Mouse (Mus musculus) stomach, embryonic 16.5 days (tissue): ENCODE measurements around the gene Prkag2. TPM values are rescaled to one million over a fixed set of nuclear protein-coding genes. Genes with fewer than 3 reads are reported as not detected.

Experiments used
- ATAC-seq: fragments of 200-750 bp; cut with Nextera tagmentation; 2 replicates; pipeline ENCODE4 v1.8.0; 2017; ENCODE audit warnings: moderate number of reproducible peaks, moderate TSS enrichment; ENCODE audit not compliant: insufficient read depth, low FRiP score
- H3K27ac ChIP-seq: fragments of 300-500 bp; sonication (generic); 2 replicates; pipeline ENCODE4 v1.5.1; 2014; ENCODE audit warnings: low read length
- H3K27me3 ChIP-seq: fragments of 300-500 bp; sonication (generic); 2 replicates; pipeline ENCODE4 v1.6.1; 2014; ENCODE audit warnings: low read length, control low read depth, mixed read lengths; ENCODE audit not compliant: control insufficient read depth, insufficient read depth
- H3K36me3 ChIP-seq: fragments of 300-500 bp; sonication (generic); 2 replicates; pipeline ENCODE4 v1.6.1; 2014; ENCODE audit warnings: low read length; ENCODE audit not compliant: control insufficient read depth, insufficient read depth
- H3K4me1 ChIP-seq: fragments of 300-500 bp; sonication (generic); 2 replicates; pipeline ENCODE4 v1.6.1; 2014; ENCODE audit warnings: low read length, control low read depth, mixed read lengths; ENCODE audit not compliant: control insufficient read depth, insufficient read depth
- H3K4me2 ChIP-seq: fragments of 300-500 bp; sonication (generic); 2 replicates; pipeline ENCODE4 v1.6.1; 2014; ENCODE audit warnings: low read depth, low read length, mixed read lengths
- H3K4me3 ChIP-seq: fragments of 300-500 bp; sonication (generic); replicated peaks from 2 replicates; pipeline ENCODE4 v1.5.1; 2014; ENCODE audit warnings: mild to moderate bottlenecking, low read length
- H3K9ac ChIP-seq: fragments of 300-500 bp; sonication (generic); 2 replicates; pipeline ENCODE4 v1.6.1; 2014; ENCODE audit warnings: low read length
- H3K9me3 ChIP-seq: fragments of 300-500 bp; sonication (generic); replicated peaks from 2 replicates; pipeline ENCODE4 v1.6.1; 2016; ENCODE audit warnings: low read length, control low read depth; ENCODE audit not compliant: control insufficient read depth
- WGBS: fragments of 180-500 bp; shearing (Covaris S2); extraction: QIAGEN DNeasy Blood & Tissue Kit; methylation state at CpG from one replicate; pipeline ENCODE4 v1.1.7; 2014; 5-methylcytosine and 5-hydroxymethylcytosine counted together
- polyA plus RNA-seq: library from polyadenylated mRNA; unstranded; fragments of >200 nt; fragmentation: Nextera tagmentation; extraction: Ambion mirVana; gene quantifications from 2 replicates; pipeline ENCODE4 v1.2.1, GENCODE M21; 2015

Gene Prkag2
- polyA plus RNA-seq, 1 experiment from 2014 or later = 42.5 TPM

GRCm38 (mm10) chr5:24919155-24919554, 181.3 kb downstream of the Prkag2 start:
- H3K4me1 ChIP-seq = no peaks in the 10 kb centered on the region
- H3K9me3 ChIP-seq = no peaks in the 10 kb centered on the region
- no peaks in the 10 kb centered on the region for H3K36me3 ChIP-seq
- 65% methylated on average over 1 of the region's 1 CpGs for WGBS
- no peak overlapping the region for H3K4me2 ChIP-seq
- no peak overlapping the region for H3K27ac ChIP-seq
- no peak overlapping the region for H3K4me3 ChIP-seq
- ATAC-seq = peak; percentile 77
- no peak overlapping the region for H3K9ac ChIP-seq
- no peaks in the 10 kb centered on the region for H3K27me3 ChIP-seq

- Histone ChIP-seq H3K4me3 (no peak overlapping the region), H3K9me3 (no peaks in the 10 kb centered on the region), H3K27me3 (no peaks in the 10 kb centered on the region), H3K27ac (no peak overlapping the region), H3K9ac (no peak overlapping the region), H3K4me1 (no peaks in the 10 kb centered on the region), H3K4me2 (no peak overlapping the region), H3K36me3 (no peaks in the 10 kb centered on the region)
- no peak for ATAC-seq
- 70% methylated on average over 4 of the region's 4 CpGs for WGBS
These were observed 183.9 kb downstream of the Prkag2 start for GRCm38 (mm10) chr5:24916511-24916910.

- H3K9ac ChIP-seq = no peak overlapping the region
- no peaks in the 10 kb centered on the region for H3K36me3 ChIP-seq
- no peak overlapping the region for H3K27ac ChIP-seq
- H3K27me3 ChIP-seq = no peaks in the 10 kb centered on the region
- no peaks in the 10 kb centered on the region for H3K4me1 ChIP-seq
- no peak for ATAC-seq
- 65% methylated on average over 5 of the region's 5 CpGs for WGBS
- H3K4me3 ChIP-seq = no peak overlapping the region
- H3K4me2 ChIP-seq = no peak overlapping the region
- no peaks in the 10 kb centered on the region for H3K9me3 ChIP-seq
These were observed 185.3 kb downstream of the Prkag2 start for GRCm38 (mm10) chr5:24915119-24915518.

- no peak overlapping the region for H3K27ac ChIP-seq
- no peaks in the 10 kb centered on the region for H3K36me3 ChIP-seq
- H3K27me3 ChIP-seq = no peaks in the 10 kb centered on the region
- H3K4me2 ChIP-seq = no peak overlapping the region
- no peak overlapping the region for H3K9ac ChIP-seq
- no peak overlapping the region for H3K4me3 ChIP-seq
- H3K4me1 ChIP-seq = no peaks in the 10 kb centered on the region
- no peak for ATAC-seq
- no peaks in the 10 kb centered on the region for H3K9me3 ChIP-seq
- WGBS = 83% methylated on average over 6 of the region's 6 CpGs
These were observed 186.8 kb downstream of the Prkag2 start for GRCm38 (mm10) chr5:24913656-24914055.

GRCm38 (mm10) chr5:24908820-24909716, 191.4 kb downstream of the Prkag2 start:
- H3K4me3 ChIP-seq = peak overlapping the region; percentile 75
- no peaks in the 10 kb centered on the region for H3K36me3 ChIP-seq
- H3K9ac ChIP-seq = peak overlapping the region; percentile 90
- peak overlapping the region; percentile 91 for H3K4me2 ChIP-seq
- ATAC-seq = no peak
- peak overlapping the region; percentile 96 for H3K27ac ChIP-seq
- no peaks in the 10 kb centered on the region for H3K27me3 ChIP-seq
- peaks cover 9% of the 10 kb centered on the region for H3K4me1 ChIP-seq
- no peaks in the 10 kb centered on the region for H3K9me3 ChIP-seq
- 13% methylated on average over 15 of the region's 19 CpGs for WGBS

- Histone ChIP-seq H3K27ac (peak overlapping the region; percentile 96), H3K4me3 (peak overlapping the region; percentile 75), H3K9ac (peak overlapping the region; percentile 90), H3K27me3 (no peaks in the 10 kb centered on the region), H3K4me1 (peaks cover 9% of the 10 kb centered on the region), H3K36me3 (no peaks in the 10 kb centered on the region), H3K4me2 (peak overlapping the region; percentile 91), H3K9me3 (no peaks in the 10 kb centered on the region)
- ATAC-seq = peak; percentile 92
- under 1% methylated on average over 62 of the region's 87 CpGs for WGBS
These were observed 192.2 kb downstream of the Prkag2 start for GRCm38 (mm10) chr5:24908141-24908819.

- Histone ChIP-seq H3K36me3 (no peaks in the 10 kb centered on the region), H3K27ac (peak overlapping the region; percentile 96), H3K4me3 (peak overlapping the region; percentile 75), H3K4me1 (peaks cover 9% of the 10 kb centered on the region), H3K27me3 (no peaks in the 10 kb centered on the region), H3K4me2 (peak overlapping the region; percentile 91), H3K9me3 (no peaks in the 10 kb centered on the region), H3K9ac (peak overlapping the region; percentile 90)
- 0% methylated on average over 26 of the region's 26 CpGs for WGBS
- ATAC-seq = peak; percentile 8
These were observed 192.7 kb downstream of the Prkag2 start for GRCm38 (mm10) chr5:24907737-24908136.

GRCm38 (mm10) chr5:24906844-24907243, 193.6 kb downstream of the Prkag2 start:
- Histone ChIP-seq H3K4me1 (peaks cover 9% of the 10 kb centered on the region), H3K9ac (peak overlapping the region; percentile 90), H3K4me2 (peak overlapping the region; percentile 91), H3K9me3 (no peaks in the 10 kb centered on the region), H3K27me3 (no peaks in the 10 kb centered on the region), H3K4me3 (peak overlapping the region; percentile 75), H3K27ac (peak overlapping the region; percentile 96), H3K36me3 (0 out of 2 replicates have a peak, but pooled peaks cover 2% of the 10 kb centered on the region)
- ATAC-seq = no peak
- whole genome bisulfite sequencing = 68% methylated on average over 9 of the region's 9 CpGs

- ATAC-seq = no peak
- no peak overlapping the region for H3K27ac ChIP-seq
- H3K4me2 ChIP-seq = no peak overlapping the region
- 84% methylated on average over 9 of the region's 9 CpGs for WGBS
- H3K27me3 ChIP-seq = no peaks in the 10 kb centered on the region
- H3K4me3 ChIP-seq = no peak overlapping the region
- H3K9ac ChIP-seq = no peak overlapping the region
- H3K9me3 ChIP-seq = no peaks in the 10 kb centered on the region
- peaks cover 9% of the 10 kb centered on the region for H3K4me1 ChIP-seq
- 0 out of 2 replicates have a peak, but pooled peaks cover 4% of the 10 kb centered on the region for H3K36me3 ChIP-seq
These were observed 195.5 kb downstream of the Prkag2 start for GRCm38 (mm10) chr5:24904941-24905340.
